25 mouse cellular contexts compared by ENCODE assay signal in genomic region chr7:34272465-34272864, GRCm38 (mm10). TPM values are rescaled to one million over a fixed set of nuclear protein-coding genes. Genes with fewer than 3 reads are reported as not detected.
DNase-seq lines count a peak whose midpoint lies in the region; ATAC-seq and TF ChIP-seq lines count a peak whose summit lies in the region.
"Had no signal": no experiment of that assay in that cellular context is flagged by ENCODE, and none has a peak within 500 bp of the region (broad histone marks: within the 10 kb centered on the region; RNA-seq: fewer than 3 reads in every experiment).

No protein-coding gene starts in this region.

- no peaks in the 10 kb centered on the region; a peak in 1 of 4 replicates for H3K36me3 ChIP-seq in MEL (ENCODE audit: control insufficient read depth in 1 of 2, insufficient read depth in 2 of 2, low read length in 2 of 2)
- H3K36me3 ChIP-seq: heart, embryonic 15.5 days had no signal

- TF ChIP-seq RAD21 in MEL (IDR thresholded peaks at IDR 0.05; ENCODE audit: low read depth, low read length) = no peak

- TF ChIP-seq EP300 in MEL (IDR thresholded peaks at IDR 0.05; ENCODE audit: low read depth in 1 of 2, low read length in 2 of 2) = no peak

- no peaks in the 10 kb centered on the region for H3K4me1 ChIP-seq in MEL (ENCODE audit: control insufficient read depth in 1 of 2, insufficient read depth in 2 of 2, low read length in 2 of 2)
- H3K4me1 ChIP-seq: hindbrain, embryonic 10.5 days had no signal

- TF ChIP-seq CTCF in MEL (IDR thresholded peaks at IDR 0.05 in 2 of 3, conservative IDR thresholded peaks at IDR 0.05 in 1 of 3; ENCODE audit: control insufficient read depth in 1 of 3, insufficient read depth in 1 of 3, low read depth in 2 of 3, low read length in 3 of 3, poor library complexity in 1 of 3, severe bottlenecking in 1 of 3) = no peak

- peak; percentile 43 for ATAC-seq in inflammation-experienced regulatory T-cells, adult 6 months
- ATAC-seq: hindbrain, postnatal 0 days; midbrain, embryonic 16.5 days had no signal

- no peak overlapping the region for H3K9ac ChIP-seq in MEL (ENCODE audit: control insufficient read depth, low read depth, low read length, poor library complexity, severe bottlenecking)
- H3K9ac ChIP-seq: heart, embryonic 15.5 days had no signal

- H3K9me3 ChIP-seq in MEL (replicated peaks; ENCODE audit: insufficient read depth, low read length) = no peaks in the 10 kb centered on the region
- H3K9me3 ChIP-seq: heart, embryonic 15.5 days; hindbrain, embryonic 10.5 days had no signal

- TF ChIP-seq POLR2A in MEL (IDR thresholded peaks at IDR 0.05; ENCODE audit: control insufficient read depth in 1 of 2, insufficient read depth in 1 of 2, low read depth in 1 of 2, low read length in 2 of 2, poor library complexity in 1 of 2) = no peak

- no peaks in the 10 kb centered on the region for H3K79me2 ChIP-seq in MEL (ENCODE audit: control insufficient read depth, insufficient read depth, low read length, poor library complexity)

- DNase-seq in spleen, postnatal 36 days (ENCODE audit: low spot score in 2 of 2) = peak; percentile 4 to 17
- DNase-seq in spleen, postnatal 14 days (ENCODE audit: low spot score in 2 of 2) = no peak
- peak; percentile 14 for DNase-seq in MEL (ENCODE audit: low read depth, low spot score)
- no peak for DNase-seq in ovary, postnatal 10 days (ENCODE audit: low spot score)
- DNase-seq in right cerebral cortex, adult 18-20 months = no peak
- DNase-seq in layer of hippocampus, postnatal 14 days (ENCODE audit: low spot score in 2 of 2) = no peak
- DNase-seq: adrenal gland, adult 8-10 months; cerebellum, postnatal 36 days; gastrocnemius, postnatal 14 days; heart, adult 2 months; kidney, adult 9 months; kidney, postnatal 25 days; left cerebral cortex, postnatal 4 days; lung, adult 18-20 months; thymus, adult 18-20 months; thymus, postnatal 4 days had no signal

- H3K4me3 ChIP-seq in MEL (ENCODE audit: control insufficient read depth in 1 of 2, insufficient read depth in 1 of 2, low read depth in 2 of 2, low read length in 2 of 2) = no peak overlapping the region
- H3K4me3 ChIP-seq: heart, adult 2 months; heart, embryonic 15.5 days; hindbrain, embryonic 10.5 days; left cerebral cortex, adult 2 months had no signal

- no peak overlapping the region for H3K27ac ChIP-seq in MEL (ENCODE audit: control insufficient read depth, low read depth, low read length)
- H3K27ac ChIP-seq: heart, adult 2 months; heart, embryonic 15.5 days; hindbrain, embryonic 10.5 days; hindbrain, postnatal 0 days; left cerebral cortex, adult 2 months had no signal

- no peaks in the 10 kb centered on the region for H3K27me3 ChIP-seq in MEL (ENCODE audit: control insufficient read depth in 1 of 2, insufficient read depth in 2 of 2, low read length in 2 of 2)
- H3K27me3 ChIP-seq: heart, embryonic 15.5 days had no signal

TF ChIP-seq in MEL, 35 proteins besides CTCF, POLR2A, EP300 and RAD21:
- TF ChIP-seq NRF1 (IDR thresholded peaks at IDR 0.05; ENCODE audit: insufficient read depth, low read depth, low read length, poor library complexity, severe bottlenecking) = no peak
- TF ChIP-seq MYB (IDR thresholded peaks at IDR 0.05; ENCODE audit: low read depth, low read length) = no peak
- TF ChIP-seq ETS1 (IDR thresholded peaks at IDR 0.05; ENCODE audit: low read depth, low read length) = no peak
- no peak for TF ChIP-seq UBTF (IDR thresholded peaks at IDR 0.05; ENCODE audit: borderline replicate concordance, insufficient read depth, low read depth, low read length)
- TF ChIP-seq CHD1 (IDR thresholded peaks at IDR 0.05; ENCODE audit: low read depth, low read length) = no peak
- no peak for TF ChIP-seq TBP (IDR thresholded peaks at IDR 0.05; ENCODE audit: low read depth, low read length)
- no peak for TF ChIP-seq GABPA (IDR thresholded peaks at IDR 0.05; ENCODE audit: low read depth, low read length)
- no peak for TF ChIP-seq SIN3A (IDR thresholded peaks at IDR 0.05; ENCODE audit: low read length)
- no peak for TF ChIP-seq TCF12 (IDR thresholded peaks at IDR 0.05; ENCODE audit: low read depth, low read length)
- no peak for TF ChIP-seq ZNF384 (IDR thresholded peaks at IDR 0.05; ENCODE audit: low read depth, low read length)
- no peak for TF ChIP-seq NELFE (IDR thresholded peaks at IDR 0.05; ENCODE audit: low read depth, low read length)
- TF ChIP-seq CHD2 (IDR thresholded peaks at IDR 0.05; ENCODE audit: low read length) = no peak
- TF ChIP-seq E2F4 (IDR thresholded peaks at IDR 0.05; ENCODE audit: borderline replicate concordance, low read depth, low read length) = no peak

RNA-seq across cellular contexts. Expression of gene Gm6096, which starts 21.6 kb away (rescaled TPM):
- total RNA-seq in MEL (2012; rRNA removed) = not detected in 2 replicates
- not detected for polyA plus RNA-seq in MEL (2012; ENCODE audit: insufficient read depth in 1 of 2, insufficient read length in 2 of 2, low read depth in 1 of 2, low replicate concordance in 2 of 2, missing spikeins in 1 of 2)
- not detected for polyA plus RNA-seq in inflammation-experienced regulatory T-cells, adult 6 months (2017; shearing (Covaris generic))
- not detected for total RNA-seq in layer of hippocampus, postnatal 14 days (2021)
- total RNA-seq: adrenal gland, adult 8-10 months; gastrocnemius, postnatal 14 days; heart, adult 2 months; hindbrain, postnatal 0 days; left cerebral cortex, adult 2 months; left cerebral cortex, postnatal 4 days; neutrophil, adult 5-6 weeks had no signal
- polyA plus RNA-seq: heart, adult 2 months; hindbrain, embryonic 10.5 days; hindbrain, postnatal 0 days; liver, embryonic 11.5 days; midbrain, embryonic 16.5 days; small intestine, adult 2 months had no signal

RNA-seq across cellular contexts. Expression of gene 4931406P16Rik, which starts 40.9 kb away (rescaled TPM):
- 7.8 and 9.5 TPM in 2 replicates for total RNA-seq in MEL (2012; rRNA removed)
- 10 to 100 TPM in 1 of 2 experiments, not detected in 1; 18.0 TPM for polyA plus RNA-seq in MEL (2012; ENCODE audit: insufficient read depth in 1 of 2, insufficient read length in 2 of 2, low read depth in 1 of 2, low replicate concordance in 2 of 2, missing spikeins in 1 of 2)
- polyA plus RNA-seq in inflammation-experienced regulatory T-cells, adult 6 months (2017; shearing (Covaris generic)) = 10 to 100 TPM; 25.3 to 31.5 (median 30.0) TPM
- total RNA-seq in layer of hippocampus, postnatal 14 days (2021) = 10 to 100 TPM; 44.7 to 50.9 TPM

RNA-seq across cellular contexts. Expression of gene Gpi1, which starts 42.3 kb away (rescaled TPM):
- 270 and 388 TPM in 2 replicates for total RNA-seq in MEL (2012; rRNA removed)
- polyA plus RNA-seq in MEL (2012; ENCODE audit: insufficient read depth in 1 of 2, insufficient read length in 2 of 2, low read depth in 1 of 2, low replicate concordance in 2 of 2, missing spikeins in 1 of 2) = 1,000 to 10,000 TPM in 1 of 2 experiments, 100 to 1,000 TPM in 1; 727 to 1,355 TPM
- polyA plus RNA-seq in inflammation-experienced regulatory T-cells, adult 6 months (2017; shearing (Covaris generic)) = 100 to 1,000 TPM; 350 to 461 (median 355) TPM
- total RNA-seq in layer of hippocampus, postnatal 14 days (2021) = 100 to 1,000 TPM; 842 to 844 TPM

Comparison
In these comparisons a context has a peak if more than half of its experiments do, and no peak if none do; other contexts are left out.
1. DNase-seq: peak in spleen, postnatal 36 days (2 of 2) and MEL (single experiment); none in spleen, postnatal 14 days (0 of 2), ovary, postnatal 10 days (single experiment), right cerebral cortex, adult 18-20 months (single experiment) and layer of hippocampus, postnatal 14 days (0 of 2).